Mouse (Mus musculus) c-Kit-negative CD71-positive TER-119-positive erythroid progenitor cells, embryonic 14.5 days (primary cell): ENCODE data around the gene Akr1b3.

ENCODE experiments used
- DNase-seq: peaks from one replicate; pipeline ENCODE4 v3.0.0-alpha.2; 2013; ENCODE audit warnings: low read depth, low spot score

The Akr1b3 gene

GRCm38 (mm10) chr6:34331379-34331778 is 14.1 kb upstream of the Akr1b3 start:
- DNase-seq: no peak

GRCm38 (mm10) chr6:34322121-34322520 is 4.8 kb upstream of the Akr1b3 start:
- no peak for DNase-seq

GRCm38 (mm10) chr6:34318636-34319035 is 1.4 kb upstream of the Akr1b3 start:
- DNase-seq: no peak

- no peak for DNase-seq
These were observed 894 bp upstream of the Akr1b3 start for GRCm38 (mm10) chr6:34318172-34318571.

- DNase-seq: no peak
These were observed 3.4 kb downstream of the Akr1b3 start for GRCm38 (mm10) chr6:34313921-34314320.

- DNase-seq: no peak
These were observed 3.9 kb downstream of the Akr1b3 start for GRCm38 (mm10) chr6:34313386-34313785.

- DNase-seq: no peak
These were observed 7.2 kb downstream of the Akr1b3 start for GRCm38 (mm10) chr6:34310023-34310595.

- DNase-seq: no peak
These were observed 7.8 kb downstream of the Akr1b3 start for GRCm38 (mm10) chr6:34309526-34309925.

- no peak for DNase-seq
These were observed 10.5 kb downstream of the Akr1b3 start for GRCm38 (mm10) chr6:34306797-34307196.

- DNase-seq: no peak
These were observed 12.5 kb downstream of the Akr1b3 start for GRCm38 (mm10) chr6:34304675-34305241.

- no peak for DNase-seq
These were observed 20.2 kb downstream of the Akr1b3 start for GRCm38 (mm10) chr6:34297055-34297454.

GRCm38 (mm10) chr6:34295437-34295836 is 21.8 kb downstream of the Akr1b3 start:
- DNase-seq: no peak

- DNase-seq: no peak
These were observed 24.3 kb downstream of the Akr1b3 start for GRCm38 (mm10) chr6:34292882-34293487.

GRCm38 (mm10) chr6:34292196-34292881 is 24.9 kb downstream of the Akr1b3 start:
- DNase-seq: no peak

GRCm38 (mm10) chr6:34290681-34291080 is 26.6 kb downstream of the Akr1b3 start:
- no peak for DNase-seq

- DNase-seq: no peak
These were observed 27.2 kb downstream of the Akr1b3 start for GRCm38 (mm10) chr6:34290091-34290490.

GRCm38 (mm10) chr6:34288098-34288497 is 29.2 kb downstream of the Akr1b3 start:
- no peak for DNase-seq

GRCm38 (mm10) chr6:34286841-34287240 is 30.4 kb downstream of the Akr1b3 start:
- no peak for DNase-seq

- DNase-seq: no peak
These were observed 38.9 kb downstream of the Akr1b3 start for GRCm38 (mm10) chr6:34278385-34278784.

- DNase-seq: peak; percentile 9
These were observed 39.6 kb downstream of the Akr1b3 start for GRCm38 (mm10) chr6:34277665-34278064.

GRCm38 (mm10) chr6:34274346-34274745 is 42.9 kb downstream of the Akr1b3 start:
- DNase-seq: no peak

- no peak for DNase-seq
These were observed 44.2 kb downstream of the Akr1b3 start for GRCm38 (mm10) chr6:34273073-34273472.

GRCm38 (mm10) chr6:34272462-34272861 is 44.8 kb downstream of the Akr1b3 start:
- no peak for DNase-seq
